31 mouse cellular contexts compared by ENCODE assay signal in the genomic region with DNA sequence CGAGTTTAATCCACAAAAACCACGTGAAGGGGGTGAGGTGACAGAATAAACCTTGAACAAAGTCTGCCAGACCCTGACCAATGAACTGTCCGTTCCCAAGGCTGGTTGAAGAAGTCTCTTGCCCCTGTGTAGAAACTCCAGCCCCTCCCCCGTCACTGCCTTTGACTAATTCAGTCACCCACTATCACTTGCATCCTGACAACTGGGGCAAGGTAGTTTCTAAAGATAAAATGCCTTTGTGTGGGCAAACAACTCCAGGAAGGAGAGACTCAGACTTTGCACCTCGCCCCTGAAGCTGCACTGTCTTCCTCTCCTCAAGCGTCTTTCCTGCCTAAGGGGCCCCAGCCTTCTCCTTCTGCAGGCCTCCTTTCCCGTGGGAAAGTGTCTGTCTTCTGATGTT. TPM values are rescaled to one million over a fixed set of nuclear protein-coding genes. Genes with fewer than 3 reads are reported as not detected.
DNase-seq lines count a peak whose midpoint lies in the region; ATAC-seq and TF ChIP-seq lines count a peak whose summit lies in the region.
"Had no signal": no experiment of that assay in that cellular context is flagged by ENCODE, and none has a peak within 500 bp of the region (broad histone marks: within the 10 kb centered on the region; RNA-seq: fewer than 3 reads in every experiment).

No protein-coding gene starts in this region.

- peak; percentile 34 for TF ChIP-seq EP300 in liver, embryonic 14.5 days (IDR thresholded peaks at IDR 0.05; ENCODE audit: low read depth)

- intact Hi-C loops in gastrocnemius, postnatal 36 days (cut with DNase I), result no loop called here
- intact Hi-C loops in left cerebral cortex, postnatal 36 days (cut with DNase I), result no loop called here

- H3K27me3 ChIP-seq in hindbrain, embryonic 12.5 days, result no peaks in the 10 kb centered on the region
- no peaks in the 10 kb centered on the region for H3K27me3 ChIP-seq in hindbrain, embryonic 16.5 days (replicated peaks; ENCODE audit: control insufficient read depth, insufficient read depth, low read length)
- H3K27me3 ChIP-seq in intestine, embryonic 14.5 days (replicated peaks; ENCODE audit: control insufficient read depth, insufficient read depth, low read length), result no peaks in the 10 kb centered on the region
- no peaks in the 10 kb centered on the region for H3K27me3 ChIP-seq in liver, embryonic 14.5 days (ENCODE audit: control insufficient read depth, insufficient read depth, low read length)
- no peaks in the 10 kb centered on the region for H3K27me3 ChIP-seq in stomach, embryonic 16.5 days (ENCODE audit: control insufficient read depth, insufficient read depth, low read length)
- H3K27me3 ChIP-seq in heart, embryonic 10.5 days (ENCODE audit: insufficient read depth, poor library complexity, severe bottlenecking), result no peaks in the 10 kb centered on the region
- H3K27me3 ChIP-seq: embryonic facial prominence, embryonic 15.5 days; heart, embryonic 12.5 days; neural tube, embryonic 15.5 days had no signal

- no peak for TF ChIP-seq CTCF in liver, embryonic 14.5 days (IDR thresholded peaks at IDR 0.05; ENCODE audit: low read depth)

- H3K27ac ChIP-seq in hindbrain, embryonic 12.5 days, result no peak overlapping the region
- no peak overlapping the region for H3K27ac ChIP-seq in hindbrain, embryonic 16.5 days (ENCODE audit: low read depth, low read length)
- peak overlapping the region; percentile 60 for H3K27ac ChIP-seq in intestine, embryonic 14.5 days (ENCODE audit: low read depth)
- peak overlapping the region; percentile 30 for H3K27ac ChIP-seq in liver, embryonic 14.5 days
- peak overlapping the region; percentile 67 for H3K27ac ChIP-seq in stomach, embryonic 16.5 days (ENCODE audit: low read length)
- H3K27ac ChIP-seq in heart, embryonic 10.5 days, result no peak overlapping the region; the same call in 1 of the 2 replicates
- H3K27ac ChIP-seq: embryonic facial prominence, embryonic 15.5 days; gastrocnemius, adult 2 months; hindbrain, embryonic 13.5 days; left cerebral cortex, adult 2 months; neural tube, embryonic 15.5 days had no signal

- H3K4me1 ChIP-seq in hindbrain, embryonic 12.5 days, result peaks cover 9% of the 10 kb centered on the region
- peaks cover 6% of the 10 kb centered on the region for H3K4me1 ChIP-seq in hindbrain, embryonic 16.5 days (ENCODE audit: control insufficient read depth, insufficient read depth, low read depth, low read length)
- H3K4me1 ChIP-seq in intestine, embryonic 14.5 days (replicated peaks; ENCODE audit: control insufficient read depth, insufficient read depth, low read length), result peaks cover 5% of the 10 kb centered on the region
- peaks cover 29 to 46% of the 10 kb centered on the region in 2 experiments for H3K4me1 ChIP-seq in liver, embryonic 14.5 days (replicated peaks; ENCODE audit: control insufficient read depth in 2 of 2, insufficient read depth in 2 of 2, low read length in 1 of 2)
- peaks cover 7% of the 10 kb centered on the region for H3K4me1 ChIP-seq in stomach, embryonic 16.5 days (ENCODE audit: control insufficient read depth, insufficient read depth, low read length)
- H3K4me1 ChIP-seq in heart, embryonic 10.5 days, result peaks cover 16% of the 10 kb centered on the region

- DNase-seq in intestine, embryonic 14.5 days (ENCODE audit: low spot score), result no peak
- DNase-seq in liver, embryonic 14.5 days (ENCODE audit: low read depth in 3 of 3, low spot score in 3 of 3), result no peak
- DNase-seq in heart, embryonic 10.5 days (ENCODE audit: low spot score), result no peak
- no peak for DNase-seq in gastrocnemius, postnatal 36 days
- no peak for DNase-seq in left cerebral cortex, postnatal 36 days (ENCODE audit: low spot score in 2 of 2)
- DNase-seq: adrenal gland, postnatal 10 days; cerebellum, adult 11-12 months; cerebellum, postnatal 14 days; gastrocnemius, adult 2 months; heart, postnatal 14 days; kidney, adult 2 months; lung, embryonic 14.5 days; lung, postnatal 36 days; right cerebral cortex, postnatal 14 days had no signal

- peak overlapping the region; percentile 38 for H3K9ac ChIP-seq in hindbrain, embryonic 12.5 days
- no peak overlapping the region for H3K9ac ChIP-seq in hindbrain, embryonic 16.5 days (ENCODE audit: low read depth, low read length)
- H3K9ac ChIP-seq in intestine, embryonic 14.5 days (ENCODE audit: low read length), result no peak overlapping the region
- peak overlapping the region; percentile 11; the same call in 1 of the 2 replicates for H3K9ac ChIP-seq in liver, embryonic 14.5 days (replicated peaks)
- H3K9ac ChIP-seq in stomach, embryonic 16.5 days (ENCODE audit: low read length), result no peak overlapping the region; the same call in 1 of the 2 replicates
- H3K9ac ChIP-seq: embryonic facial prominence, embryonic 15.5 days; heart, embryonic 12.5 days; hindbrain, embryonic 13.5 days; lung, embryonic 14.5 days; neural tube, embryonic 15.5 days had no signal

- H3K36me3 ChIP-seq in hindbrain, embryonic 12.5 days, result no peaks in the 10 kb centered on the region
- H3K36me3 ChIP-seq in hindbrain, embryonic 16.5 days (ENCODE audit: control insufficient read depth, insufficient read depth, low read length), result no peaks in the 10 kb centered on the region
- peaks cover 2% of the 10 kb centered on the region; the same call in 1 of the 2 replicates for H3K36me3 ChIP-seq in intestine, embryonic 14.5 days (ENCODE audit: control insufficient read depth, insufficient read depth, low read length)
- H3K36me3 ChIP-seq in liver, embryonic 14.5 days (replicated peaks; ENCODE audit: control insufficient read depth, insufficient read depth, low read depth), result no peaks in the 10 kb centered on the region
- H3K36me3 ChIP-seq in stomach, embryonic 16.5 days (ENCODE audit: control insufficient read depth, insufficient read depth, low read length), result no peaks in the 10 kb centered on the region
- H3K36me3 ChIP-seq in heart, embryonic 10.5 days, result no peaks in the 10 kb centered on the region
- H3K36me3 ChIP-seq: hindbrain, embryonic 13.5 days; neural tube, embryonic 15.5 days had no signal

- H3K4me2 ChIP-seq in hindbrain, embryonic 12.5 days (replicated peaks), result no peak overlapping the region
- no peak overlapping the region for H3K4me2 ChIP-seq in hindbrain, embryonic 16.5 days (ENCODE audit: low read length)
- H3K4me2 ChIP-seq in intestine, embryonic 14.5 days (ENCODE audit: low read length), result peak overlapping the region; percentile 1; the same call in 1 of the 2 replicates
- peak overlapping the region; percentile 21 for H3K4me2 ChIP-seq in liver, embryonic 14.5 days (ENCODE audit: low read depth)
- no peak overlapping the region for H3K4me2 ChIP-seq in stomach, embryonic 16.5 days (ENCODE audit: low read depth, low read length)
- H3K4me2 ChIP-seq: embryonic facial prominence, embryonic 15.5 days; heart, embryonic 12.5 days; hindbrain, embryonic 13.5 days; lung, embryonic 14.5 days; neural tube, embryonic 15.5 days had no signal

- no peak for ATAC-seq in hindbrain, embryonic 12.5 days (ENCODE audit: low FRiP score)
- ATAC-seq in hindbrain, embryonic 16.5 days, result no peak
- ATAC-seq in intestine, embryonic 14.5 days (replicated peaks; ENCODE audit: low FRiP score, low TSS enrichment, low read depth), result 0 out of 2 replicates have a peak, but pooled peaks have one; percentile 3
- ATAC-seq in liver, embryonic 14.5 days (ENCODE audit: insufficient read depth), result no peak
- no peak for ATAC-seq in stomach, embryonic 16.5 days (ENCODE audit: insufficient read depth, low FRiP score)
- ATAC-seq: activated CD4-positive, CD25-positive, alpha-beta regulatory T cell, adult 4 months; CD4-positive, CD25-positive, alpha-beta regulatory T cell, adult 4 months; forebrain, embryonic 16.5 days; midbrain, embryonic 16.5 days had no signal

- H3K4me3 ChIP-seq in hindbrain, embryonic 12.5 days, result no peak overlapping the region
- no peak overlapping the region for H3K4me3 ChIP-seq in hindbrain, embryonic 16.5 days (ENCODE audit: low read length)
- no peak overlapping the region for H3K4me3 ChIP-seq in intestine, embryonic 14.5 days (ENCODE audit: low read depth, low read length)
- no peak overlapping the region for H3K4me3 ChIP-seq in liver, embryonic 14.5 days (ENCODE audit: insufficient read depth in 1 of 2, low read depth in 2 of 2, low read length in 2 of 2)
- H3K4me3 ChIP-seq in stomach, embryonic 16.5 days (replicated peaks; ENCODE audit: low read length), result no peak overlapping the region
- H3K4me3 ChIP-seq in heart, embryonic 10.5 days, result no peak overlapping the region
- H3K4me3 ChIP-seq: embryonic facial prominence, embryonic 15.5 days; gastrocnemius, adult 2 months; heart, embryonic 12.5 days; hindbrain, embryonic 13.5 days; left cerebral cortex, adult 2 months; neural tube, embryonic 15.5 days had no signal

- 54% methylated on average over 7 of the region's 7 CpGs for WGBS in hindbrain, embryonic 12.5 days
- 52% methylated on average over 7 of the region's 7 CpGs for WGBS in hindbrain, embryonic 16.5 days
- WGBS in intestine, embryonic 14.5 days, result 33% methylated on average over 7 of the region's 7 CpGs
- WGBS in liver, embryonic 14.5 days (ENCODE audit: insufficient replicate concordance), result 6% methylated on average over 7 of the region's 7 CpGs
- WGBS in stomach, embryonic 16.5 days, result 28% methylated on average over 7 of the region's 7 CpGs
- 31% methylated on average over 7 of the region's 7 CpGs for WGBS in heart, embryonic 10.5 days

- H3K9me3 ChIP-seq in hindbrain, embryonic 12.5 days (replicated peaks), result no peaks in the 10 kb centered on the region
- no peaks in the 10 kb centered on the region for H3K9me3 ChIP-seq in hindbrain, embryonic 16.5 days (ENCODE audit: control insufficient read depth, low read length)
- no peaks in the 10 kb centered on the region for H3K9me3 ChIP-seq in intestine, embryonic 14.5 days (ENCODE audit: control insufficient read depth, low read length)
- H3K9me3 ChIP-seq in liver, embryonic 14.5 days (ENCODE audit: control insufficient read depth, low read length), result no peaks in the 10 kb centered on the region
- H3K9me3 ChIP-seq in stomach, embryonic 16.5 days (replicated peaks; ENCODE audit: control insufficient read depth, low read length), result no peaks in the 10 kb centered on the region
- no peaks in the 10 kb centered on the region for H3K9me3 ChIP-seq in heart, embryonic 10.5 days
- H3K9me3 ChIP-seq: embryonic facial prominence, embryonic 15.5 days; heart, embryonic 12.5 days; hindbrain, embryonic 13.5 days; neural tube, embryonic 15.5 days had no signal

RNA-seq across cellular contexts. Expression of gene Bckdk, which starts 3.9 kb away (rescaled TPM):
- 74.4 and 75.1 TPM in 2 replicates for polyA plus RNA-seq in hindbrain, embryonic 12.5 days (2016; fragmentation: Nextera tagmentation; extraction: Ambion mirVana)
- 67.1 and 72.5 TPM in 2 replicates for polyA plus RNA-seq in hindbrain, embryonic 16.5 days (2015; fragmentation: Nextera tagmentation; extraction: Ambion mirVana)
- polyA plus RNA-seq in intestine, embryonic 14.5 days (2014; fragmentation: Nextera tagmentation; extraction: Ambion mirVana), result 188 and 189 TPM in 2 replicates
- 28.0 and 29.7 TPM in 2 replicates for polyA plus RNA-seq in liver, embryonic 14.5 days (2012; rRNA removed)
- 68.3 and 76.0 TPM in 2 replicates for polyA plus RNA-seq in liver, embryonic 14.5 days (2014; fragmentation: Nextera tagmentation; extraction: Ambion mirVana)
- 134 and 148 TPM in 2 replicates for polyA plus RNA-seq in stomach, embryonic 16.5 days (2015; fragmentation: Nextera tagmentation; extraction: Ambion mirVana)
- polyA plus RNA-seq in heart, embryonic 10.5 days (2016; fragmentation: Nextera tagmentation; extraction: Ambion mirVana), result 143 and 176 TPM in 2 replicates
- 100 to 1,000 TPM; 155 TPM for total RNA-seq in gastrocnemius, postnatal 36 days (2021)
- total RNA-seq in left cerebral cortex, postnatal 36 days (2021), result 10 to 100 TPM; 36.4 to 46.4 TPM

RNA-seq across cellular contexts. Expression of gene Vkorc1, which starts 4.6 kb away (rescaled TPM):
- polyA plus RNA-seq in hindbrain, embryonic 12.5 days (2016; fragmentation: Nextera tagmentation; extraction: Ambion mirVana), result 64.2 and 66.7 TPM in 2 replicates
- 70.5 and 75.2 TPM in 2 replicates for polyA plus RNA-seq in hindbrain, embryonic 16.5 days (2015; fragmentation: Nextera tagmentation; extraction: Ambion mirVana)
- polyA plus RNA-seq in intestine, embryonic 14.5 days (2014; fragmentation: Nextera tagmentation; extraction: Ambion mirVana), result 157 and 174 TPM in 2 replicates
- polyA plus RNA-seq in liver, embryonic 14.5 days (2012; rRNA removed), result 74.0 and 104 TPM in 2 replicates
- polyA plus RNA-seq in liver, embryonic 14.5 days (2014; fragmentation: Nextera tagmentation; extraction: Ambion mirVana), result 107 and 116 TPM in 2 replicates
- polyA plus RNA-seq in stomach, embryonic 16.5 days (2015; fragmentation: Nextera tagmentation; extraction: Ambion mirVana), result 179 and 184 TPM in 2 replicates
- 81.7 and 89.4 TPM in 2 replicates for polyA plus RNA-seq in heart, embryonic 10.5 days (2016; fragmentation: Nextera tagmentation; extraction: Ambion mirVana)
- 10 to 100 TPM; 10.6 to 12.2 TPM for total RNA-seq in gastrocnemius, postnatal 36 days (2021)
- total RNA-seq in left cerebral cortex, postnatal 36 days (2021), result 10 to 100 TPM; 22.2 to 24.5 TPM

RNA-seq across cellular contexts. Expression of gene Gm21974, which starts 4.7 kb away (rescaled TPM):
- polyA plus RNA-seq in hindbrain, embryonic 12.5 days (2016; fragmentation: Nextera tagmentation; extraction: Ambion mirVana), result not detected in 2 replicates
- polyA plus RNA-seq in hindbrain, embryonic 16.5 days (2015; fragmentation: Nextera tagmentation; extraction: Ambion mirVana), result not detected in 2 replicates
- not detected in 2 replicates for polyA plus RNA-seq in intestine, embryonic 14.5 days (2014; fragmentation: Nextera tagmentation; extraction: Ambion mirVana)
- polyA plus RNA-seq in liver, embryonic 14.5 days (2012; rRNA removed), result not detected in 2 replicates
- polyA plus RNA-seq in liver, embryonic 14.5 days (2014; fragmentation: Nextera tagmentation; extraction: Ambion mirVana), result not detected in 2 replicates
- not detected in 2 replicates for polyA plus RNA-seq in stomach, embryonic 16.5 days (2015; fragmentation: Nextera tagmentation; extraction: Ambion mirVana)
- polyA plus RNA-seq in heart, embryonic 10.5 days (2016; fragmentation: Nextera tagmentation; extraction: Ambion mirVana), result not detected in 2 replicates
- not detected for total RNA-seq in gastrocnemius, postnatal 36 days (2021)
- not detected for total RNA-seq in left cerebral cortex, postnatal 36 days (2021)
- total RNA-seq: adrenal gland, postnatal 10 days; ES-E14; gastrocnemius, adult 2 months; granulocyte monocyte progenitor cell, adult 5-6 weeks; heart, postnatal 14 days; left cerebral cortex, adult 2 months had no signal
- polyA plus RNA-seq: activated CD4-positive, CD25-positive, alpha-beta regulatory T cell, adult 4 months; CD4-positive, CD25-positive, alpha-beta regulatory T cell, adult 4 months; embryonic facial prominence, embryonic 15.5 days; forebrain, embryonic 16.5 days; heart, embryonic 12.5 days; hindbrain, embryonic 13.5 days; kidney, adult 2 months; limb, embryonic 11.5 days; lung, embryonic 14.5 days; midbrain, embryonic 16.5 days; neural tube, embryonic 15.5 days; spleen, adult 2 months; testis, adult 2 months had no signal

RNA-seq across cellular contexts. Expression of gene Prss53, which starts 9.2 kb away (rescaled TPM):
- polyA plus RNA-seq in hindbrain, embryonic 12.5 days (2016; fragmentation: Nextera tagmentation; extraction: Ambion mirVana), result 0.77 and 0.98 TPM in 2 replicates
- polyA plus RNA-seq in hindbrain, embryonic 16.5 days (2015; fragmentation: Nextera tagmentation; extraction: Ambion mirVana), result 0.81 and 0.99 TPM in 2 replicates
- polyA plus RNA-seq in intestine, embryonic 14.5 days (2014; fragmentation: Nextera tagmentation; extraction: Ambion mirVana), result 0.63 and 0.64 TPM in 2 replicates
- polyA plus RNA-seq in liver, embryonic 14.5 days (2012; rRNA removed), result 0.38 and 0.48 TPM in 2 replicates
- polyA plus RNA-seq in liver, embryonic 14.5 days (2014; fragmentation: Nextera tagmentation; extraction: Ambion mirVana), result 0.05 and 0.29 TPM in 2 replicates
- polyA plus RNA-seq in stomach, embryonic 16.5 days (2015; fragmentation: Nextera tagmentation; extraction: Ambion mirVana), result 1.7 and 1.8 TPM in 2 replicates
- 1.2 and 1.9 TPM in 2 replicates for polyA plus RNA-seq in heart, embryonic 10.5 days (2016; fragmentation: Nextera tagmentation; extraction: Ambion mirVana)
- 1 to 10 TPM; 1.5 to 1.7 TPM for total RNA-seq in gastrocnemius, postnatal 36 days (2021)
- total RNA-seq in left cerebral cortex, postnatal 36 days (2021), result 1 to 10 TPM in 1 of 2 experiments, under 1 TPM in 1; 0.76 to 2.2 TPM
- total RNA-seq: granulocyte monocyte progenitor cell, adult 5-6 weeks had no signal

RNA-seq across cellular contexts. Expression of gene Kat8, which starts 12.3 kb away (rescaled TPM):
- polyA plus RNA-seq in hindbrain, embryonic 12.5 days (2016; fragmentation: Nextera tagmentation; extraction: Ambion mirVana), result 49.6 and 50.9 TPM in 2 replicates
- polyA plus RNA-seq in hindbrain, embryonic 16.5 days (2015; fragmentation: Nextera tagmentation; extraction: Ambion mirVana), result 42.1 and 42.3 TPM in 2 replicates
- 37.9 and 41.9 TPM in 2 replicates for polyA plus RNA-seq in intestine, embryonic 14.5 days (2014; fragmentation: Nextera tagmentation; extraction: Ambion mirVana)
- polyA plus RNA-seq in liver, embryonic 14.5 days (2012; rRNA removed), result 9.6 and 13.7 TPM in 2 replicates
- polyA plus RNA-seq in liver, embryonic 14.5 days (2014; fragmentation: Nextera tagmentation; extraction: Ambion mirVana), result 15.7 and 17.6 TPM in 2 replicates
- 27.6 and 29.2 TPM in 2 replicates for polyA plus RNA-seq in stomach, embryonic 16.5 days (2015; fragmentation: Nextera tagmentation; extraction: Ambion mirVana)
- 31.0 and 39.7 TPM in 2 replicates for polyA plus RNA-seq in heart, embryonic 10.5 days (2016; fragmentation: Nextera tagmentation; extraction: Ambion mirVana)
- 10 to 100 TPM; 20.7 to 20.9 TPM for total RNA-seq in gastrocnemius, postnatal 36 days (2021)
- total RNA-seq in left cerebral cortex, postnatal 36 days (2021), result 10 to 100 TPM; 27.6 to 34.8 TPM

Comparison
In these comparisons a context has a peak if more than half of its experiments do, and no peak if none do; other contexts are left out.
1. H3K9ac ChIP-seq: peak in hindbrain, embryonic 12.5 days (single experiment) and liver, embryonic 14.5 days (single experiment); none in hindbrain, embryonic 16.5 days (single experiment), intestine, embryonic 14.5 days (single experiment) and stomach, embryonic 16.5 days (single experiment).
2. H3K27ac ChIP-seq: peak in intestine, embryonic 14.5 days (single experiment), liver, embryonic 14.5 days (single experiment) and stomach, embryonic 16.5 days (single experiment); none in hindbrain, embryonic 12.5 days (single experiment), hindbrain, embryonic 16.5 days (single experiment) and heart, embryonic 10.5 days (single experiment).
3. H3K4me2 ChIP-seq: peak in intestine, embryonic 14.5 days (single experiment) and liver, embryonic 14.5 days (single experiment); none in hindbrain, embryonic 12.5 days (single experiment), hindbrain, embryonic 16.5 days (single experiment) and stomach, embryonic 16.5 days (single experiment).